Mouse (Mus musculus): ENCODE data around the gene Slc9a3r1.

- TF ChIP-seq CTCF (IDR thresholded peaks at IDR 0.05) (no peak), EP300 (IDR thresholded peaks at IDR 0.05) (no peak)
These were observed 21.8 kb downstream of the Slc9a3r1 start for GRCm38 (mm10) chr11:115184973-115185372.

Data from lung, postnatal 0 days (tissue).